Mouse (Mus musculus) lung, embryonic 14.5 days (tissue): ENCODE measurements around the gene Tomm20l. TPM values are rescaled to one million over a fixed set of nuclear protein-coding genes. Genes with fewer than 3 reads are reported as not detected.

Source experiments
- ATAC-seq: fragments of 200-750 bp; cut with Nextera tagmentation; 2 replicates; pipeline ENCODE4 v1.8.0; 2017; ENCODE audit warnings: mild to moderate bottlenecking, moderate TSS enrichment, moderate library complexity; ENCODE audit not compliant: insufficient read depth
- DNase-seq: peaks from one replicate; pipeline ENCODE4 v3.0.0-alpha.2; 2015
- H3K27ac ChIP-seq: fragments of 300-500 bp; sonication (generic); 2 replicates; pipeline ENCODE4 v1.5.1; 2014; ENCODE audit warnings: low read depth, mild to moderate bottlenecking, moderate library complexity
- H3K27me3 ChIP-seq: fragments of 300-500 bp; sonication (generic); 2 replicates; pipeline ENCODE4 v1.6.1; 2014; ENCODE audit warnings: low read length, control low read depth; ENCODE audit not compliant: insufficient read depth
- H3K36me3 ChIP-seq: fragments of 300-500 bp; sonication (generic); 2 replicates; pipeline ENCODE4 v1.6.1; 2014; ENCODE audit warnings: control low read depth; ENCODE audit not compliant: insufficient read depth
- H3K4me1 ChIP-seq: fragments of 300-500 bp; sonication (generic); 2 replicates; pipeline ENCODE4 v1.6.1; 2014; ENCODE audit warnings: antibody characterized with exemption, control low read depth; ENCODE audit not compliant: insufficient read depth
- H3K4me2 ChIP-seq: fragments of 300-500 bp; sonication (generic); 2 replicates; pipeline ENCODE4 v1.6.1; 2014; ENCODE audit warnings: mild to moderate bottlenecking
- H3K4me3 ChIP-seq: fragments of 300-500 bp; sonication (generic); 2 replicates; pipeline ENCODE4 v1.5.1; 2014; ENCODE audit warnings: low read depth, low read length
- H3K9ac ChIP-seq: fragments of 300-500 bp; sonication (generic); 2 replicates; pipeline ENCODE4 v1.6.1; 2014
- H3K9me3 ChIP-seq: fragments of 300-500 bp; sonication (generic); 2 replicates; pipeline ENCODE4 v1.6.1; 2016; ENCODE audit warnings: low read depth, low read length, control low read depth
- CTCF ChIP-seq: IDR thresholded peaks from 2 replicates; pipeline ENCODE4 v1.5.1; 2016; ENCODE audit warnings: antibody characterized with exemption, low read depth
- WGBS: fragments of 180-500 bp; shearing (Covaris S2); extraction: QIAGEN DNeasy Blood & Tissue Kit; methylation state at CpG from one replicate; pipeline ENCODE4 v1.1.7; 2014; 5-methylcytosine and 5-hydroxymethylcytosine counted together
- polyA plus RNA-seq: library from polyadenylated mRNA; unstranded; fragments of >200 nt; fragmentation: Nextera tagmentation; extraction: Ambion mirVana; gene quantifications from 2 replicates; pipeline ENCODE4 v1.2.1, GENCODE M21; 2014

Tomm20l gene
- polyA plus RNA-seq, 1 experiment from 2014 or later: not detected

GRCm38 (mm10) chr12:71113074-71113473, 1.8 kb downstream of the Tomm20l start:
- Histone ChIP-seq H3K4me1 (peaks cover 10% of the 10 kb centered on the region), H3K27ac (no peak overlapping the region), H3K36me3 (no peaks in the 10 kb centered on the region), H3K9ac (no peak overlapping the region; the same call in 1 of the 2 replicates), H3K4me2 (peak overlapping the region; percentile 31; the same call in 1 of the 2 replicates), H3K9me3 (no peaks in the 10 kb centered on the region), H3K4me3 (no peak overlapping the region), H3K27me3 (no peaks in the 10 kb centered on the region)
- 46% methylated on average over 10 of the region's 10 CpGs for WGBS
- DNase-seq (peak; percentile 38), ATAC-seq (peak; percentile 59; the same call in 1 of the 2 replicates)
- no peak for TF ChIP-seq CTCF

- Histone ChIP-seq H3K9me3 (no peaks in the 10 kb centered on the region), H3K36me3 (no peaks in the 10 kb centered on the region), H3K4me3 (no peak overlapping the region), H3K27ac (no peak overlapping the region), H3K9ac (peak overlapping the region; percentile 26), H3K4me1 (peaks cover 10% of the 10 kb centered on the region), H3K4me2 (peak overlapping the region; percentile 31; the same call in 1 of the 2 replicates), H3K27me3 (no peaks in the 10 kb centered on the region)
- peak; percentile 48; the same call in 1 of the 2 replicates for ATAC-seq
- peak; percentile 73 for DNase-seq
- TF ChIP-seq CTCF: no peak
- 30% methylated on average over 12 of the region's 12 CpGs for WGBS
These were observed 2.6 kb downstream of the Tomm20l start for GRCm38 (mm10) chr12:71113675-71114288.

- Histone ChIP-seq H3K9me3 (no peaks in the 10 kb centered on the region), H3K36me3 (no peaks in the 10 kb centered on the region), H3K4me3 (no peak overlapping the region), H3K27ac (no peak overlapping the region), H3K4me2 (no peak overlapping the region), H3K4me1 (peaks cover 10% of the 10 kb centered on the region), H3K9ac (no peak overlapping the region), H3K27me3 (no peaks in the 10 kb centered on the region)
- WGBS: 77% methylated on average over 5 of the region's 5 CpGs
- DNase-seq (no peak), ATAC-seq (no peak)
- no peak for TF ChIP-seq CTCF
These were observed 5.2 kb downstream of the Tomm20l start for GRCm38 (mm10) chr12:71116411-71116810.

GRCm38 (mm10) chr12:71122731-71123130, 11.5 kb downstream of the Tomm20l start:
- H3K27ac ChIP-seq: no peak overlapping the region
- no peaks in the 10 kb centered on the region for H3K27me3 ChIP-seq
- DNase-seq (no peak), ATAC-seq (no peak)
- H3K4me1 ChIP-seq: no peaks in the 10 kb centered on the region
- H3K9me3 ChIP-seq: no peaks in the 10 kb centered on the region
- 85% methylated on average over 10 of the region's 10 CpGs for WGBS
- no peak overlapping the region for H3K4me3 ChIP-seq
- TF ChIP-seq CTCF: no peak
- H3K4me2 ChIP-seq: no peak overlapping the region
- peaks cover 49% of the 10 kb centered on the region for H3K36me3 ChIP-seq
- no peak overlapping the region for H3K9ac ChIP-seq

- peaks cover 54% of the 10 kb centered on the region for H3K36me3 ChIP-seq
- H3K4me2 ChIP-seq: no peak overlapping the region
- H3K27me3 ChIP-seq: no peaks in the 10 kb centered on the region
- ATAC-seq: no peak
- no peak overlapping the region for H3K9ac ChIP-seq
- H3K4me1 ChIP-seq: no peaks in the 10 kb centered on the region
- no peak overlapping the region for H3K27ac ChIP-seq
- no peak for TF ChIP-seq CTCF
- H3K4me3 ChIP-seq: no peak overlapping the region
- DNase-seq: no peak
- no peaks in the 10 kb centered on the region for H3K9me3 ChIP-seq
- 89% methylated on average over 9 of the region's 9 CpGs for WGBS
These were observed 12.1 kb downstream of the Tomm20l start for GRCm38 (mm10) chr12:71123286-71123685.

- Histone ChIP-seq H3K4me1 (no peaks in the 10 kb centered on the region), H3K9ac (peak overlapping the region; percentile 88), H3K4me2 (peak overlapping the region; percentile 78), H3K27ac (no peak overlapping the region), H3K4me3 (peak overlapping the region; percentile 82), H3K27me3 (no peaks in the 10 kb centered on the region), H3K9me3 (no peaks in the 10 kb centered on the region), H3K36me3 (peaks cover 33% of the 10 kb centered on the region)
- ATAC-seq (no peak), DNase-seq (no peak)
- TF ChIP-seq CTCF: no peak
- WGBS: 25% methylated on average over 5 of the region's 5 CpGs
These were observed 24.4 kb downstream of the Tomm20l start for GRCm38 (mm10) chr12:71135581-71135980.

- WGBS: under 1% methylated on average over 52 of the region's 52 CpGs
- no peaks in the 10 kb centered on the region for H3K4me1 ChIP-seq
- H3K4me2 ChIP-seq: peak within 1 kb of the TSS; percentile 78
- ATAC-seq (peak; percentile 95), DNase-seq (peak; percentile 89)
- H3K27me3 ChIP-seq: no peaks in the 10 kb centered on the region
- no peaks in the 10 kb centered on the region for H3K9me3 ChIP-seq
- H3K9ac ChIP-seq: peak within 1 kb of the TSS; percentile 88
- H3K27ac ChIP-seq: peak within 1 kb of the TSS; percentile 70
- TF ChIP-seq CTCF: 0 out of 2 replicates have a peak, but pooled peaks have one; percentile 8
- peak within 1 kb of the TSS; percentile 82 for H3K4me3 ChIP-seq
- H3K36me3 ChIP-seq: peaks cover 35% of the 10 kb centered on the region
These were observed 25.1 kb downstream of the Tomm20l start, which contains the start of the genes Timm9 and 2700049A03Rik for GRCm38 (mm10) chr12:71136130-71136973. TSS of gene Timm9 (minus strand) at chr12:71136684. TSS of gene 2700049A03Rik (plus strand) at chr12:71136848.
